Mouse (Mus musculus) T-helper 1 cell (primary cell): ENCODE measurements around the gene Pex5l.

Experiments used
- in situ Hi-C: fragments of 300-600 bp; cut with MboI, MseI; formaldehyde crosslinking; loops from one replicate; pipeline ENCODE4 v1.15.1; 2025; ENCODE audit warnings: high pct_unique_total_duplicates

Pex5l gene

DNA sequence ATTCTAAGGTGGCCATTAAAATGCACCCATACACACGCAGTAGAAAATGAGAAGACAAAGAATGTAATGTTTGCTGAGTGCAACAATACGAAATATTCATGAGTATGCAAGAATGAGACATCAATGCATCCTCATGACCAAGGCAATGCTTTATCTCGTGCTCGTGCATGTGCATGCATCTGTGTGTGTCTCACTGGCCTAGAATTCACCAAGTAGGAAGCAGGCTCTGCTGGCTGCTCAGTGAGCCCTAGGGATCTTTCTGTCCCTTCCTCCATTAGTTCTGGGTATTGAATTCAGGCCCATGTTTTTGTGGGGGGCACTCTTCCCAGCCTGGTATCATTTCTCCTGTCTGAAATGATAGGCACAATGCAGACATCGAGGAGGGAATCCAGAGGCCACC is 74.9 kb downstream of the Pex5l start:
- in situ Hi-C loops, result no loop called here

DNA sequence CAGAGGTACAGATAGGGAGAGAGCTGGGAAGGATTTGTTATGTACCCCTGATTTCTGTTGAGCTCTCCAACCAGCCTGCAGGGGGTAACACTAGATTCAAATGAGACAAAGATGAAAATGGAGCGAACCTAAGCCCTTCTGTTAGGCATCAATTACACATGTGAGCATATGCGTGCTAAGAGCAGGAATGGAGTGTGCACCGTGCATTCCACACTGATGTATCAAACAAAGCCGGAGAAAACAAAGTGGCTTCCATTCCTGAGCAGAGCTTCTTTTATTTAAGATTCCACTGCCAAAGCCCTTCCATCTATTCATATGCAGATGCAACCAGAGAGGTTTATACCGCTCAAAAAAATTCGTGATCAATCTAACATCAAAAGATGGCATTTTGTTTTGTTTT is 79.5 kb downstream of the Pex5l start:
- in situ Hi-C loops, result no loop called here

DNA sequence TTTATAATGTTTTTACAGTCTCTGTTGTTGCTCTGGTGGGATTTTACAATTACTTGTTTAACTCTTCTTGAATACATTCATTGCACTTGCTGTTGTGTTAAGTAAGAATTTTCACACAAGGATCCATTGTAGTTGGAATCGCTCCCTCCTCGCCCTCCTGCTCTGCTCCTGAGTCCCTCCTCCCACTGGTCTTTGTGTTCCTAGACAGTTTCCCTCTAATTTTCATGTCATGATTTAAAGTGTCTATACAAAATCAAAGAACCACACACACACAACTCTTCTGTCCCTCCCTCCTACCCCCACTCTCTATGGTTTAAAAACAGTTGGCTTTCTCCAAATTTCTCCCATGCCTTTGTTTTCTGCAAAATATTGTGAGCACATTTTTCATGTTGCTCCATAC is 81.6 kb downstream of the Pex5l start:
- in situ Hi-C loops, result no loop called here

DNA sequence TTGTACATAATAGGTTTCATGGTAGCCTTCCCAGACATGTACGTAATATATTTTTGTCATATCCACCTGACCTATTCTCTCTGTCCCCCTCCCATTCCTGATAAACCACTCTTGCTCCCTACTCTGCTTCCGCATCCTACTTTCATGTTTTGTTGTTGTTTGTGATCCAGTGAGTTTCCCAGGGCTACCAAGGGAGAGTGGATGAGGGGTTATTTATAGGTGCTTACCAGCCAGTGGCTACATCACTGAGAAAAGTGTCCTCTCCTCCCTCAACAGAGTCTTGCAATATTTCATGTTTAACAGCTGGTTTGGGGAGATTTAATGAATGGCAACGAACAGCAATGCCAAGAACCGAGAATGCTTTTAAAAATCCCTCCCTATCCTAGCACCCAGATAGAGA is 82.0 kb downstream of the Pex5l start:
- in situ Hi-C loops, result no loop called here

DNA sequence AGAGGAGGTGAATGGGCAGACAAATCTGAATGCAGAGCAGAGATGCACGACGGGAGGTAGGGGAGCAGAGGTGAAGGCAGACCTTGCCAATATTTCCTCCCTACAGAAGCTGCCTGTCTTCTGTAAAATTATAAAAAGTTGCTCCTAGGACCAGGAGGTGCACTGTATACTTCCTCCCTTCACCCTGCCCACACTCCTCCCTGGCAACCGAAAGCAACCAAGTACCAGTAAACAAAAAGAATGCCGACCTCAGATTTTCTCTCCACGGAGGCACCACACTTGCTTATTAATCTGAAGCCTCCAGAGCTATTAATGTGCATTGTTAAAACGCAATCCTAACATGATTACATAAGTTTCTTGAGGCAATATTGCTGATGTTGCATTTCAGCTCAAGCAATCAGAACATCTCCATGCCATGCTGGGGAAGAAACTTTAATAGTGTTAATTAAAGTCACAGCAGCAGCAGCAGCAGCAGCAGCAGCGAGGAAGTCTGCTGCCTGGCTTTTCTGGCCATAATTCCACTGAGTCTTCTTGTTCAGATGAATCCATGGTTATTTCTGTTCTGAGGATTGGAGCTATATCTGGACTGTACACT is 82.6 kb downstream of the Pex5l start:
- in situ Hi-C loops, result no loop called here

DNA sequence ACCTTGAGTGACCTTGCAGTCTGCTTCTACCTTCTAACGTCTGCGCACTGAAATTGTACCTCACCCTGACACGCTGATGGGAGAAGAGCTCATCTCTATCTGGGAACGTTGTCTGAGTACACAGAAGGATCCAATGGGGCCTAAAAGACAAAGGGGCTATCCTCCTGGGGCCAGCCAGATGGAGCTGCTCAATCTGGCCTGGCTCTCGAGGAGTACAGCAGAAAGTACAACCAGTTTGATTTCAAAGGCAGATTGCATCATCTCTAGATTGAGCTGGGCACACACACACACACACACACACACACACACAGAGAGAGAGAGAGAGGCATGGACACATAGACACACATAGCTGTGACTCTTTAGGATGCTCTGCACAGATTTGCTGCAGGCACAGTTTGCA is 94.7 kb downstream of the Pex5l start:
- in situ Hi-C loops, result no loop called here

DNA sequence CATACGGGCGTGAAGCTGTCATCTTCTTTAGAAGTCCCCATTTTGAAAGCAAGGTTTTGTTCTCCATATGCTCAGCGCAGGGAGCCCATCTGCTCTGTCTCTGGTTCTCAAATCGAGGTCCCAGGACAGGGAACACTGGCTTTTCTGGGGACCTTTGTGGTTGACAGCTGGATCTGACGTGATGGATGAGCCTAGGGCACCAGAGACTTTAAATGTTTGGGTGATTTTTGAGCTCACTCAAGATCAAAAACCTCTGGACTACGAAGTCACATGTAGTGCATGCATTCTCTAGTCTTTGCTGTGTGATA is 98.3 kb downstream of the Pex5l start:
- in situ Hi-C loops, result no loop called here

DNA sequence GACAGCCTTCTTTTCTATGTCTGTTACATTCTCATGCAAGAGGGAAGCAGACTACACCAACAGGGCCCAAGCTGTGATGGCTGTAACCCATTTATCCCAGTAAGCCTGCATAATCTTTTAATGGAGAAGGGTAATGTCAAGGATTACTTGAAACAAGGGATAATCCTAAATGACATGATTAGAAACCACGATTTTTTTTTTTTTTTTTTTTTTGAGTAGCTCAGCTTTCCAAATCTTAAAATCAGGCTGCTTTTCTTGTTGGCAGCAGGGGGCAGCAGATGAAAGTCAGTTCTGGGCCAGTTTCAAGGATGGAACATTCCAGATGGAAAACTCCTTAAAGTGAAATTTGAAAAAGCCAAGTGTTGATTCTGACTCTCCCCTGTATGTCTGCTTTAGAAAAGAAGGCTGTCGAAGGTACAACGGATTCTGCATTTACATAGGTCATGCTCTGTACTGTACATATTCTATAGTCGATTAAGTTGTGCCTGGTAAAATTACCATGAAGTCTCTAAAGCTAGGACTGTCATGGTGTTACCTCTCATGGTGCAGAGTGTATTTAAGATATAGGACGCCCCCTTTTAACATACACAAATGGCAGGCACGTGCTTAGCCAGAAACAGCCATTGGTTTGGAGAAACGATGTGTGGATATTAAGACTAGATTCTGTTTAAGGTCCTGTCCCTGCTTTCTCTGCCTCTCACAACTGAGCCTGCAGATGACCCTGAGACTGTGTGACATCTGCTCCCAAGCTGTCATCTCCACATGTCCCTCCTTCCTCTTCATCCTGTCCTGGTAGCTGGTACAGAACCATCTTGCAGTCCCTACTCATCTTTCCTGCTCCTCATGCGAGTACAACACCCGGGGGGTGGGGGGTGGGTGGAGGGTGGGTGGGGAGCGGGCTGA is 98.9 kb downstream of the Pex5l start:
- in situ Hi-C loops, result no loop called here

DNA sequence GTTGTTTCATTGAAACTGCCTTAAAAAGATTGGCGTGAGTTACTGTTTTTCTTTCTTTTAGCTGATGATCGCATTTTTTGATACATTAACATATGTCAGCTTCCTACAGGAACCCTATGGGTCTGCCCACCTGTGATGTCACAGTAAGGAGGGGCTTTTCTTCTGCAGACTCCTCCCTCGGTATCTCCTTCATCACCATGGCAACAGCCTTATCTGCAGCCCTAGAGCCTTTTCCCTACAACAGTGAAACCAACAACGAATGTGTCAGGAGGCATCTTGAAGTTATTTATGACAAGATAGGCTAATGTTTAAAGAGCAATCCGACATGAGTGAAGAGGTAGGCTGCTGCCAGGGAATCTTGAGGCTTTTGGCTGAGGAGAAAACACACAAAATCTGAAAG is 118.5 kb downstream of the Pex5l start:
- in situ Hi-C loops, result no loop called here

DNA sequence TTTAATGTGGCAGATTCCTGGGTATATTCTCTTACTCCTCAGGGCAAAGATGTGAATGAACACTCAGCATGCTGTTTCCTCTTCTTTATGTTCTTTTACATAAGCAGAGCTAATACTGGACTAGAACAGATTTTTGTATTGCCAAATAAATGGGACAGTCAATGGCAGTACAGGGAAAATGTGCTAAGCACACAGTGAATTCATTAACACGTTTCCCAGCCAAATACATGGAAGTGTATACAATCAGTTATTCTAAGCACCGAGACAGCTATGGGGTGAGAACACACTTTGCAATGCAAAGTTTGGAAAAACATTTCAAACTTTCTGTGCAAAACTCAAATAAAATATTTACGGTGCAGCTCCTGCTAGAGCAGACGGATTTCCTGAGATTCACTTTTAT is 139.1 kb downstream of the Pex5l start:
- in situ Hi-C loops, result no loop called here

DNA sequence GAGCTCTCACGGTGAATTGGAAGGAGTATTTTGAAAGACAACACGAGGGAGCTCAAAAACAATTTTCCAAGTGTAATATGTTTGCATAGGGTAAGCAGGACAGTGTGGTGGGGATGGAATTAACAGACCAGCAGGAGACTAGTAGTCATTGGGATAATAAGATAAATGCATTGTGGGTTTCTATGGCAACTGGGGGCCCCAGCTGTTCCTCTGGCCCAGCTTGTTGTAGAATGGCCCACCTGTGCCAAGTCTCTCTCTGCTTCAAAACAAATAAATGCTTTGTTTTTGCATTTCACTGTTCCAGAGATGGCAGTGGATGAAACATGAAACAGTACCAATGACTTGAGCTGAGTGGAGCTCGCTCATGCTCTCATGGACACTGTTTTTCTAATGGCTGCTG is 141.3 kb downstream of the Pex5l start:
- in situ Hi-C loops, result no loop called here

DNA sequence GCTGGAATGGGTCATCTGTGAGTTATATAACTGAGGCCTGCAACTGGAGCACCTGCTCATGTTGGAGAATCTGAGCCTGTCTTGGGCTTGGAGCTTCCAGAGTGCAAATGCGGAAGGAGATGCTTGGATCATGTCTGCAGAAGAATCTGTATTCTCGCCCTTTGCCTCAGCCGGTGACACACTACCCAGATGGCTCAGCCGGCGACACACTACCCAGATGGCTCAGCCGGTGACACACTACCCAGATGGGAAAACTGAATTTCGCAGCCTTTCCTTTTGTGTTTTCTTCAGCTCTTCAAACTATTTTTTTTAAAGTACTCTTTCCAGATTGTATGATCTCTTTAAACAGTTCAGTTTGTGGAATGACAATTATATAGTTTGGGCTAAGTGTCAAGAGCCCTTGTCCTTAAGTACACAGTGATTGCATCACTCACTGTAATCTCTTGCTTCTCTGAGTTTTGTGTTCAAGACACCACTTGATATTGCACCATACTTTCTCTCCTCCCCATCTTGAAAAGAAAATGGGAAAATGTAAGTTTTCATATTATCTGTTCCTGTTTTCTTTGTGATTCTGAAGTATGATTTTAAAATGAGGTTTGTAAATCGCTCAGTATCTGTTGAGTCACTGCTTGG is 142.5 kb downstream of the Pex5l start:
- in situ Hi-C loops, result no loop called here

DNA sequence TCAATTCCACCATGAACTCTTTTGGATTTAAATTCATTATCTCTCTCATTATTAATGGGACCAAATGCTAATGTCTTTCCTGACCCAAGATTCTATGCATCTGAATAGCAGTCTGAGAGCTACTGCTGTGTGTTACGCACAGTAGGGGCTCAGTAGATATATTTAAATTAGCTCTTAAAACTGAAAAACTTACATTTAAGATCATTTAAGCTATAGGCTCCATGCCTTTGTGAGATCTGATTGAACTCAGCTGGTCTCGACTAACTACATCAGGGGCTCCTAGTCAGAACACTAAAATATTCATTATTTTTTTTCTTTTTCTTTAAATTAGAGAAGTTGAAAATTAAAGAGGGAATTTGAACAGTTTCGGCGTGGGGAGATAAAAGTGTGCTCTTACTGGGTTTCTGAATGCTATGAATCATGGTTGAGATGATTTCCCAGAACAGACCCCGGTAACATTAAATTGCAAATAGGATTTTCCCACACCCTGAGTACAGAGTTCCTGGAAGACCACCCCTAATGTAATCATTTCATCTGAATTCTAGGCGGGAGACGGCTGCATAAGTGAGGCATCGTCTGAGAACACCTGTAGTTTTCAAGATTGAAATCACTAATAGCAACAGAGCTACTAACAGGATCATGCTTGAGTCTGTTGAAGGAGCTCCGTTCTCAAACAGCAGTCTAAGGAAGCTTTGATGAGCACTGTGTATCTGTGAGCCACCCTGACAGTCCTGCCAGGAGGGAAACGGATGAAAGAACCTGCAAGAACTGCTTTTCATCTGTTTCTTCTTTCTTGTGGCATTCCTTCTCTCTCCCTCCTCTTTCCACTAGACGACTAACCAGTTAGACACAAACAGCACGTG is 151.1 kb downstream of the Pex5l start:
- in situ Hi-C loops, result no loop called here

DNA sequence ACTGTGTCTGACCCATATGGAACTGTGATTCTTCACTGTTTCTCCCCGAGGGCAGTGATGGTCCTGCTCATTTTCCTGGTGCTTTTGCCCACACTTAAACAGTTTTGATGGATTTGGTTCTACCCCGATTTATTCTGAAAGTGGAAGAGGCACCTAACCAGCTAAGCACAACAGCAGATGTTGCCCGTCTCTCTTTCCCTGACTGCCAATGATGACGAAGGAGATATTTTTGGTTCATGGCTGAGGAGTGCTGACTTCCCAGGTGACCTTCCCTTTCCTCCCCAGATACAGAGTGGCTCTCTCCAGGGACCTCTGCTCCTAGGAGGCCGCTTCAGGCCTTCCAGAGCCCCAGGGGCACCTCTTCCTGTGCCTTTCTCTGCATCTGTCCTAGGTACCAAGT is 155.2 kb downstream of the Pex5l start:
- in situ Hi-C loops, result no loop called here

DNA sequence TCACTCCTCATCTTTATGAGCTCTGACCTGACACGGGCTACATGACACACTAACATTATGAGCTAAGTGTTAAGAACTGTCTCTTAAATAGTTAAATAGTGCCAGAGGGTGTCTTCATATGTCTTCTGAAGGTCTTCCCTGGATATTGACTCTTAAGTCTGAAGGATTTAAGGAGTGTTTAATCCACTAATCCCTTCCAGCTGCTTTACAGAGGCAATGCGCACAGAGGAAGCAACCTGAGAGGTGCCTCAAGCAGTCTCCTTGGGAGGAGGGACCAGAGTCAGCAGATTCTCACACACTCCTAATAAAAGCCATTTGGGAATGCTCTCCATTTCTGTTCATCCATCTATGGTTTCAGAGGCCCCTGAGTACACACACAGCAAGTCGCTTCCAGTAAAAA is 157.9 kb downstream of the Pex5l start:
- in situ Hi-C loops, result no loop called here

DNA sequence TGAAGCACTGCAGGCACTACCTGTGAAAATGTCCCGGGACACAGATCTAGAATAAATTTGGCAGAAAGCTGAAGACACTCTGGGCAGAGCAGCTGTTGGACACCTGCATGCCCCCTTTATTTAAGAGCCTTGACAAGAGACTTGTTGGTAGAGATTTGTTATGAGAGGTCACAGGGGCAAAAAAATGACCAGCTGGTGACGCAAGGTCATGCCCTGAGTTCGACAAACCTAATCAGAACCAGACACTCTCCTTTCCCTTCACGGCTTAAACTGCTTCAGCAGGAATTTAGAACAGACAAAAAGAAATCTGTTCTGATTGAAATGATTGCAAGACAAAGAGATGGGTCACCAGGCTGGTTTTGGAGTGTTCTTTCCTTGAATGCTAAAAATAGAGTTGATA is 163.1 kb downstream of the Pex5l start:
- in situ Hi-C loops, result no loop called here

DNA sequence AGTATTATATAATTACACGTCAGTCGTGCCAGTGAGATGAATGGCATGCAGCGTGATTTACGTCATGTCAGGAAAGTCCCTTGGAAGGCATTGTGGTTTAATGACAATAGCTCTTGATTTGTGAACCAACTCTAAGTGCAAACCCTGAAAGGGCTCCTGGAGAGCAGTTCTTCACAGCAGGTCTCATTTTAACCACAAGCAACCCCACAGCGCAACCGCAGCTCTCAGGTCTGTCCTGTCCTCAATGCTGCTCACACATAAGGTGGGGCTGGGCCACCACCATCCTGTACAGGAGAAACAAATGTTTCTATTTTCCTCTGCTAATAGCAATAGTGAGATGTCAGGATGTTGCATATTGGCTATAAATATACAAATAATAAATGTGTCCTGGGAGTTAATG is 163.8 kb downstream of the Pex5l start:
- in situ Hi-C loops, result no loop called here

DNA sequence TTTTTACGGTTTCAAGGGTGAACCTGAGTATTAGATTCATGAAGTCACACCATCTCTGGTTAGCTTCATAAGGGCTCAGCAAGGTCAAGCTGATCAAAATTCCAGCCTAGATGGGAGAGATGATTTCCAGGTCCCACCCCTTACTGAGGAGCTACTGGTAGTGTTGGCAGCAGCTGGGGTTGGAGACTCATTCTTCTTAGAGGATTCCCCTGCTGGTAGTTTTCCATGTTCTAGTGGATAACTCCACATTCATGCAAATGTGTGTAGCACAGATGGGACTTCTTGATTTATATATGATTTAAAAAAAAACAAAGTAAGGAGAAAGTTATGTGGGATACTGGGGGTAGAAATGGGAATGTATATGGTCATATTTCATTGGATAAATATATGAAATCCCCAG is 172.8 kb downstream of the Pex5l start:
- in situ Hi-C loops, result no loop called here

DNA sequence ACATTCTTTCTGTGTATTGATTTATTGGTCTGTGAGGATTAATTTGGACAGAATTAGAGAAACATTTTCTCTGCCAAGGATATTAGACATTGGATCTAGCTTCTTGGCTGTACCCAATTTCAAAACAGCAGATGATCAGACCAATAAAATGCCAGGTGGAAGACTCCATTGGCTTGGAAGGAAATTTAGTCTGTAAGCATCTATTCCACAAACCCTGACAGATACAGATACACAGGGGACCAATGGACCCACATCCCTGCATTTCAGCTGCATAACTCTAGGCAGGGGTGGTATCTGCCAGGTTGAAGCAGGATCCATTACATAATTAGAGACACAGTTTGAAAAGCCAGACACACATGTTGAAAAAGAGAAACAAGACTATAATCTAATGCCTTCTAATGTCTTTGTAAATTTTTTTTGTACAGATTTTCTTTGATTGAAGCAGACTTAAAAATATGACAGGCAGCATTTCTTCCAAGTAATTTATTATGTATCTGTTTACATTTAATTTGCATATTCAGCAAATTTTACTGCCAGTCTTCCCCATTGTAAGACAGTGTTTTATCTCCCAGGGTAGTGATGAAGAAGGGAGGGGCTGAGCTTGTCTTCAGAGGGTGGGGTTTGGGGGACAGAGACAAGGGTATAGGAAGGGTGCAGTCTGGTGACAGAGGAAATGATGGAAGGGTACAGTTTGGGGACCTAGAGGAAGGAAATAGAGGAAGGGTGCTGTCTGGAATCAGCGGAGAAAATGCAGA is 174.2 kb downstream of the Pex5l start:
- in situ Hi-C loops, result no loop called here

DNA sequence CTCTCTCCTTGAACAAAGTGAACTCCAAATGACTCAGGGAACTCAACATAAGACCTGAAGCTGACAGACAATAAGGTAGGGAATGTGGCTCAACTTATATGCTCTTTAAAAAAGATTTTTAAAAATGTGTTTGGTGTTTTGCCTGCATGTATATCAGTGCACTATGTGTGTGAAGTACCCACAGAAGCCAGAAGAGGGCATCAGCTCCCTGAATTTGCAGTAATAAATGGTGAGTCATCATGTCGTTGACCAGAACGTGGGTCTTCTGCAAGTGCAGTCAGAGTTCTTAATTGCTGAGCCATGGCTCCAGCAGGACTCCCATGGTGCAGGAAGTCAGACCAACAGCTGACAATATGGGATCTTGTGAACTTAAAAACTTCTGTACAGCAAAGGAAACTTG is 177.5 kb downstream of the Pex5l start:
- in situ Hi-C loops, result no loop called here

DNA sequence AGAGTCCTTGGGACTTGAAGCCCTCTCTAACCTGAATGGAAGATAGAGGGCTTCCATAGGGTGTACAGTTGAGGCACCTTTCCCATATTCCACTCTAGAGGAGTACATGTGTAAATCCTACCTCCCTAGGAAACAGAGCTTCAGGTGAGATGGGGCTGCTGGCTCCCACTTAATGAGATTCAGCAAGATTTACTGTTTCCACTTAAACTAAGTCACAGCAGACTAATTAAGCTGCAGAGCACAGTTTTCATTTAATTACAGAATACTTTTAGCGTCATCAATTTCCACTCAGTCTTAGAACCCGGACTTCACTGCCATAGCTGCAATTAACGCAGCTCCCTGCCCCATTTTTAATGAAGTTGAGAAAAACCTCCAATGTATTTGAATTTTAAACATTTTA is 181.6 kb downstream of the Pex5l start:
- in situ Hi-C loops, result no loop called here

DNA sequence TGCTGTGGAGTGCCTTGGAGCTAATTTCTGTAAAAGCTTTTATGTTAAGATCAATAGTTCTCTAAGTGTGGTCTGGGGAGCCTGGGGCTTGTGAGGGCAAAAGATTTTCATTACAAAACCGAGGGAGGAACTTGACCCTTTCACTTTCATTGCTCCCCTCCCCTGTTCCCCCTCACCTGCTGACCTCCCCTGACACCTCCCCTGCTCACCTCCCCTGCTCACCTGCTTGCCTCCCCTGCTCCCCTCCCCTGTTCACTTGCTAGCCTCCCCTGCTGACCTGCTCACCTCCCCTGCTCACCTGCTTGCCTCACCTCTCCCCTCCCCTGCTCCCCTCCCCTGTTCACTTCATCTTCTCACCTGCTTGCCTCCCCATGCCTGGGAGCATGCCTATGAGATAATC is 191.7 kb downstream of the Pex5l start:
- in situ Hi-C loops, result no loop called here
